Mouse (Mus musculus) heart, adult 8-10 months (tissue): ENCODE results near the gene Dlgap1. TPM values are rescaled to one million over a fixed set of nuclear protein-coding genes. Genes with fewer than 3 reads are reported as not detected.

Experiments
- DNase-seq: peaks from one replicate; pipeline ENCODE4 v3.0.0; 2022; ENCODE audit warnings: low spot score
- total RNA-seq, 4 experiments: library from RNA; stranded (reverse); gene quantifications; 2 replicates each; pipeline ENCODE4 v1.2.4; 2022

Gene Dlgap1
- total RNA-seq, 4 experiments from 2014 or later = 0.49 to 1.1 (median 0.80) TPM

DNA sequence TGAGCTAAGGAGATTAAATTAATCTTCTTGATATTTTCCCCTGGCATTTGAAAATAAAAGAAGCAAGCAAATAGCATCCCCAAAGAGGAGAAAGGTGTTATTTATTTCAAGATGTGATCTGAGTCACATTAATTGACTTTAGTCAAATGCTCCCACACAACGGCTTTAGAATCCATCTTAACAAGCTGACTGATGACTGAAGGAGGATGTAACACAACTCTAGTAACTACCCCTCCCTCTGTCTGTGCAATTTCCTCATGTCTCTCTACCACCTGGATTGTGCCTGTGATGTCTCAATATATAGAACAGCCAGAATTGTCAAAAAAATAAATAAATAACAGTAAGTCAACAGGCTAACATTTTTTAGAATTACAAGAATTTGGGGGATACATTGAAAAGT, 488.2 kb downstream of the Dlgap1 start:
- DNase-seq = no peak

- DNase-seq = no peak
Measured at GRCm38 (mm10) chr17:70462231-70462630, 493.4 kb downstream of the Dlgap1 start.

DNA sequence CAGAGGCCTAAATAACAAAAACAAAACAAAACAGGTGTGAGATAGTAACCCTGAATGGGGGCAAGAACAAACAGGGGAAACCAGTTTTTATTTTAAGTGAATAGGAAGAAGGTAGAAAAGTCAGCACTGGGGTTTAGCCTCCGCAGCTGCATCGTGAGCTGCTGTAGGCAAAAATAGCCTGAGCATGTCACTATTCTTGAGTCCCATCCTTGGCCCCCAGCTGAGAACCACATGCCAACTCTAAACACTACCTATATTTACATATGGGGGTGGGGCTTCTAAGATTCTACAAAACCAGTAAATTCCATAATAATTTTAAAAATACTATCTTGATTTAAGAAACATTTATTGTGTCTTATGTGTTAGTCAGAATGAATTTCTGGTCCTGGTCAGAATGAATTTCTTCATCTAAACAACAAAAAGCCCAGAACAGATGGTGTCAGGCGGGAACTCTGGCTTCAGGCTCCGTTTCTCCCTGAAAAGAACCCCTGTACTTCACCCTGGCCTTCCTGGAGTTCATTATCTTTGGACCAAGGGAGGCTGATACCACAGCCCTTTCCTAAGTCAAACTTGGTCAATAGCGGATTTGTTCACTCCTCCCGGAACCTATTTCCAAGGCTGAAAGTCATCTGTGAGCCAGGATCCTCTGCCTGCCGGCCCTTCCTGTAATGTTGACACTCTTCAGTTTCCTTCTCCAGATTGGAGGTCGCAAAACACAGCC, 494.1 kb downstream of the Dlgap1 start:
- no peak for DNase-seq

GRCm38 (mm10) chr17:70466413-70466812, 497.5 kb downstream of the Dlgap1 start:
- DNase-seq = no peak

GRCm38 (mm10) chr17:70470970-70471371, 502.1 kb downstream of the Dlgap1 start:
- DNase-seq = no peak

DNA sequence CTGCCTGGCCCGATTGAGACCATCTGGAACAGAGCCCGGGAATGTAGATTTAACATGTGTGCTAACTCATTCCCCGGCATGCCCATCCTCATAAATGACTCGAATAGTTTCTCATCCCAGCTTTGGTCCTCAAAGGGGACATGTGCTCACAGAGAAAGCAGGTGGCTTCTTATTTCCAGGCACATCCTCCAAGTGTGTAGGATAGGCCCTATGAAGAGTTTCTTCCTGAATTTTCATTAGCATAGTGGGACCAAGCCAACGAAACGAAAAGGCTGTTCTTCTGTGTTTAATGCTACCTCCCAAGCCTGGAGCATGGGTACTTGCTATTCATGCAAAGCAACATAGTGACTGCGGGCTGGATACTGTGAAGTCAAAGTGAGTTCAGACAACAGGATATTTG, 503.3 kb downstream of the Dlgap1 start:
- DNase-seq = no peak

GRCm38 (mm10) chr17:70473871-70474270, 505.0 kb downstream of the Dlgap1 start:
- no peak for DNase-seq

DNA sequence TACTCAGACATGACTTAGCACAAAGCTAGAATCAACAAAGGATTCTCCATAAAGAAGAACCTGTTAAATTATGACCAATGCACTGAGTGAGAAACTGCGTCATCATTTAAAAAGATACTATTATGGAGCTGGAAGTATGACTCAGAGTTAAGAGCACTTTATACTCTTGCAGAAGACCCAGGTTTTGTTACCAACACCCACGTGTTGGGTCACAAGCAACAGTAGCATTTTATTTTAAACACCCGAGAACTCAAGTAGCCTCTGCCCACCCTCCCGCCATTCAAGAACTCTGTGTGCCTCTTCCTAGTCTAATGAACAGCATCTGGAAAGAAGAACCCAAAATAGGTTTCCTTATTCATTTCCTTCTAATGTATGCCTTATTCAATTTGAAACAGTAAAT, 514.8 kb downstream of the Dlgap1 start:
- no peak for DNase-seq

DNA sequence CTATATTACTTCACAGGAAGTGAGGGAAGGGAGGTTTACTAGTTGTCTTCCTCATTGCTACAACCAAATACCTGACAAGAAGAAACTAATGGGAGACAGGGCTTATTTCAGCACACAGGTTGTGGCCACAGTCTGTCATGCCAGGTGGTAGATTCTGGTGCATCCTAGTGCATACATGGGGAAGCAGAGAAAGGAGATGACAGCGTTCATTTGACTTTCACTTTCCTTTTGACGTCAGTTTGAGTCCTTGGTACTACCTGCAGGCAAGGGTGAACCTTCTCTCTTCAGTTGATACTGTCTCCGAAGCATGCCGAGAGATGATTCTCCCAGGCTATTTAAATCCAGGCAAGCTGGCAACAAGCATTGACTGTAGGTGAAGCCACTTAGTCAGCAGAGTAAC, 516.8 kb downstream of the Dlgap1 start:
- no peak for DNase-seq

- DNase-seq = no peak
Measured at GRCm38 (mm10) chr17:70486259-70486658, 517.4 kb downstream of the Dlgap1 start.

DNA sequence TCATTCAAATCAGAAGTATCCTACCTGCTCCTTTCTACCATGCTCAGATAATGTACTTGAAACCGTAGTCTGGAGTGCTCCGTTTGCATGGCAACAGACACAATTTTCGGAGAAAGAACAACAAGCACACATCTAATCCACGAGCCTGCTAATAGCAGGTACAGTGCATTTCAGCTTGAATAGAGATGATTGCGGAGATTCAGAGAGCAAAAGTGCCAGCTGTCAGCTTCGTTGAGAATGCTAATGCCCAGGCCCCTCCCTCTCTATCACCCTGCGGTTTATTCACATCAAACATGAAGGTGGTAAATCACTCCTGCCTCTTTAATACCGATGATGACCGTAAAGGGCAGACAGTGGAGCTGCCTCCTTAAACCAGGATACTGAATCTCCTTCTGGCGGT, 518.0 kb downstream of the Dlgap1 start:
- no peak for DNase-seq

- DNase-seq = no peak
Measured at GRCm38 (mm10) chr17:70488784-70489265, 520.0 kb downstream of the Dlgap1 start.

- DNase-seq = no peak
Measured at GRCm38 (mm10) chr17:70491575-70491974, 522.7 kb downstream of the Dlgap1 start.

DNA sequence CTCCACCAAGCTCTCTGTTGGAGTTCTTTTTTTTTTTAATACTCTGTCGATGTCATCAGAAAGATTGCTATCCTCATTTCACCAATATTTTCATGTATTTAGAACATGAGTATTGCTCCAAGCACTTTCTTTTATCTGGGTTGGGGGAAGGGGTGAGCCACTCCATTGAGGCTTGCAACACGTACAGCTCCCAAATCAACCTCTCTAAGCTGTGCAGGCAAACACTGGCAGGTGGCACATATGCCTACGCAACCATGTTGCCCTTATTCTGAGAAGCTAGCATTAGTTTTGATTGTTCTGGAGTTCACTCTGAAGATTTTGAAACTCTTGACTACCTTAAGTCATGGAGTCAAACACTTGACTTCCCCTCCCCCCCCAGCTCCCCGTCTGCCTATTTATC, 525.5 kb downstream of the Dlgap1 start:
- no peak for DNase-seq

DNA sequence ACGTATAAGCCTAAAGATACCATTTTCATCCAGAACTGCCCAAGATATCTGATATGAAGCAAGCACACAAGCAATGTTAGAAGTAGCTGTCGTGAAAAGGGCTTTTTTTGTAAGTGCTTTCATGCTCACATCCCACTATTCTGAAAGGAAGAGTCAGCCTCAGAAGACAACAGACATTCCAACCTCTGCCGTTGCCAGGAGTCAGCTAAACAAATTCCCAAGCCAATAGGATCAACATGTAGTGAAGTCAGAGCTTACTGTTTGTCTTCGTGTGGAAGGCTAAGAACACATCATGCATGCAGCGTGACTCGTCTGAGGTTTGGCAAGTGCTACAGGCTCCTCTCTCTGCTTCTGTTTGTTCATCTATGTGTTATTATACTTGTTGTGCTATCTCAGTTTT, 529.4 kb downstream of the Dlgap1 start:
- DNase-seq = no peak

GRCm38 (mm10) chr17:70501933-70502332, 533.1 kb downstream of the Dlgap1 start:
- no peak for DNase-seq

DNA sequence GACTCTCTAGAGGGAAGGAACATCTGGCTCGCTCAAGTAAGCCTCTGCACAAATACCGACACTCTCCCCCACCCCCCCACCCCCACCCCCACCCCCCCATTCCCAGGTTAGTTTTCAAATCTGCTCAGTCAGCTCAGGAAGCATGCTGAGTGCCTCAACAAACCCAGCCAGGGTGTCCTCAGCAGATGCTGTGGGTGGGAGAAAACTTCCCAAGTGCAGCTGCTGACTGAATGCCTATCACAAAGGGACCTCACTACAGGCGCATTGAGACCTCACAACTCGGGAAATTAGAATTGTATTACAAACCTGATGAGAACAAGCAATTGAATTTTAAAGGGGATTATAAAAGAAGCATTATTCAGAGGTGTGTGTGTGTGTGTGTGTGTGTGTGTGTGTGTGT, 538.9 kb downstream of the Dlgap1 start:
- DNase-seq = no peak

- no peak for DNase-seq
Measured at GRCm38 (mm10) chr17:70510441-70510840, 541.6 kb downstream of the Dlgap1 start.

DNA sequence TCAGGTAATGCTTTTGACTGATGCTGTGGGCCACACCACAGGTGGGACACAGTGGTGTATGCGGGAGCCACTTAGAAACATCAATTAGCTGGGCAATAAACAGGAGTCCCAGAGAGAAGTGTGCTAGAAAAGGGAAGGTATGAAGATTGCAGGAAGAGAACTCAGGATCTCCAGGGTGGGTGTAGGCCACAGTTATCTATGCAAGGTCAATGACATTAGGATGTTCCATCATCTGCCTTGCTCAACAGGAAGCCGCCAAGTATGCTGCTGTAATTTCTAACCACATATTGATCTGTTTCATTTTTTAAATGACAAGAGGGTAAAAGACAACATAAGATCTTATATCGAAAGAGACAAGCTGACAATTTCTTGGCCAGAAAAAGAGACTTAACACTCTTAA, 542.5 kb downstream of the Dlgap1 start:
- DNase-seq = no peak

DNA sequence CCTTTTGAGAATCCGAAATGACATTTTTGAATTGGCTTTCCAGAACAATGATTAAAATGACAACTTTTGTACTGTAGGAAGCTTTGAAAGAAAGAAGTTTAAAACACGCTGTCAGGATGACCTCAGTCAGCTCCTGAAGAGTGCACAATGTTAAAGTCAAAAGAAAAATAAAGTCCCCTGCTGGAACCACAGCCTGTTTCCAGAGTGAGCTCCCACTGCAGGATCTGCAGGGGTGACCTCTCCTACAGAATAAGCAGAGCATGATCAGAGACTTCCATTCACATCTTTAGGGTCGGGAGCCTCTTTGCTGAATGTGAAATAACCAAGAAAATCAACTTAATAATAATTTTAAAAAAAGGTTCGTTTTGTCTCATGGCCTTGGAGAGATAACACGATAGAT, 544.9 kb downstream of the Dlgap1 start:
- no peak for DNase-seq

DNA sequence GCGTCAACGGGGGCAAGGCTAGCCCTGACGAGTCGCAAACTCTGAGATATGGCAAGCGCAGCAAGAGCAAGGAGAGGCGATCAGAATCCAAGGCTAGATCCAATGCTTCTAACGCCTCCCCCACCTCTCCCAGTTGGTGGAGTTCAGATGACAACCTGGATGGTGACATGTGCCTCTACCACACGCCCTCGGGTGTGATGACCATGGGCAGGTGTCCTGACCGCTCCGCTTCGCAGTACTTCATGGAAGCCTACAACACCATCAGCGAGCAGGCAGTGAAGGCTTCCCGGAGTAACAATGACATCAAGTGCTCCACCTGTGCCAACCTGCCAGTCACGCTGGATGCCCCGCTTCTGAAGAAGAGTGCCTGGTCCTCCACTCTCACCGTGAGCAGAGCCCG, 547.6 kb downstream of the Dlgap1 start:
- DNase-seq = no peak

- DNase-seq = no peak
Measured at GRCm38 (mm10) chr17:70517333-70517732, 548.5 kb downstream of the Dlgap1 start.

DNA sequence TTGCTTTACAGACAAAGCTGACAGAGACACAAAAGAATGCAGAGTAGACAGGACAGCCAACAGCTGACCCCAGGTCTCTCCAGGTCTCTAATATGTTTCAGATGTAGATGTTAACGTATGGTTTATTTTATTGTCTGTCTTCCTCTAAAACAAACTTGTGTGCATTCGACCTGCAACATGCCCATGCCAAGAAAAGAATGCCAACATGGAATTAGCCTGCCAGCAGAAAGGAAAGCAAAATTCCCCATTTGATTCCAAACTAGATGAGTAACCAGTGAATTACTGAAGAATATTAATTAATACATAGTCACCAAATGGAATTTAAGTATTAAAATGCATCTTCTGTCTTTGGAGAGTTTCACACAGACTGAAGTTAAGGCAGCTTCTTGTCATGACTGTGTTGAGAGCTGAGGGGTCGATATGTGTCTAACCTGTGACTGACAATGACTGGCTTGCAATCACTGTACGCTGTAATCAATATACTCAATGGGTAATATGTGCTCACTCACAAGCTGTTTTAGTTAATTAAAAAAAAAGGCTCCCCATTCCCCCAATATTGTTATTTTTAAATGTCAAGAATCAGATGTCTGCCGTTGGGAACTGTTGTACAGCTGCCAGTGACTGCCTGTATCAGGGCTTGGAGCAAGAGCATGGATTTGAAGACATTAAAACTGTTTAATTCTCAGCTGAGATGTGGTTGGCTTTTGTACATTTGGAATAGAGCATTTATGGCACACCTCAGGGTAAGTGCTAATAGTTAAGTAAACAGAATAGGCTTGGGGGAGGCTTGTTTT, 552.4 kb downstream of the Dlgap1 start:
- no peak for DNase-seq
